Mouse (Mus musculus) myocyte (in vitro differentiated cells): Measurements from ENCODE around the gene Dcaf15.

Source experiments
- CEBPB ChIP-seq: IDR thresholded peaks from 2 replicates; pipeline ENCODE4 v1.6.1; 2011; ENCODE audit warnings: mild to moderate bottlenecking, moderate library complexity; ENCODE audit not compliant: poor library complexity, insufficient read depth, severe bottlenecking
- MAX ChIP-seq: IDR thresholded peaks from one replicate; pipeline ENCODE4 v1.6.1; 2011; ENCODE audit warnings: low read depth, mild to moderate bottlenecking, control low read depth
- MYOG ChIP-seq, 3 experiments: IDR thresholded peaks; one replicate each; pipeline ENCODE4 v1.6.1; 2011; ENCODE audit warnings: control low read depth in 2 of 3, low read depth in 2 of 3, mild to moderate bottlenecking in 2 of 3; ENCODE audit not compliant: insufficient read length in 2 of 3, control insufficient read depth in 1 of 3, insufficient read depth in 1 of 3
- POLR2A ChIP-seq: IDR thresholded peaks from one replicate; pipeline ENCODE4 v1.6.1; 2011; ENCODE audit warnings: low read depth, mild to moderate bottlenecking, control low read depth, moderate library complexity; ENCODE audit not compliant: insufficient read length
- POLR2AphosphoS2 ChIP-seq: IDR thresholded peaks from one replicate; pipeline ENCODE4 v1.6.1; 2011; ENCODE audit warnings: low read depth, control low read depth; ENCODE audit not compliant: insufficient read length
- REST ChIP-seq: IDR thresholded peaks from one replicate; pipeline ENCODE4 v1.6.1; 2011; ENCODE audit warnings: mild to moderate bottlenecking, control low read depth, moderate library complexity; ENCODE audit not compliant: insufficient read depth, insufficient read length
- SRF ChIP-seq: IDR thresholded peaks from one replicate; pipeline ENCODE4 v1.6.1; 2011; ENCODE audit warnings: low read depth; ENCODE audit not compliant: control insufficient read depth, insufficient read length

- TF ChIP-seq POLR2A (no peak), SRF (no peak), MYOG (IDR thresholded peaks at IDR 0.05; ENCODE audit: control insufficient read depth in 1 of 3, insufficient read depth in 1 of 3, insufficient read length in 2 of 3, low read depth in 2 of 3) (no peak), CEBPB (no peak), REST (no peak), POLR2AphosphoS2 (no peak), MAX (no peak)
Observed at GRCm38 (mm10) chr8:84076849-84077248, 27.7 kb downstream of the Dcaf15 start.
